Mouse (Mus musculus): ENCODE data around the gene Hdgf.

DNA sequence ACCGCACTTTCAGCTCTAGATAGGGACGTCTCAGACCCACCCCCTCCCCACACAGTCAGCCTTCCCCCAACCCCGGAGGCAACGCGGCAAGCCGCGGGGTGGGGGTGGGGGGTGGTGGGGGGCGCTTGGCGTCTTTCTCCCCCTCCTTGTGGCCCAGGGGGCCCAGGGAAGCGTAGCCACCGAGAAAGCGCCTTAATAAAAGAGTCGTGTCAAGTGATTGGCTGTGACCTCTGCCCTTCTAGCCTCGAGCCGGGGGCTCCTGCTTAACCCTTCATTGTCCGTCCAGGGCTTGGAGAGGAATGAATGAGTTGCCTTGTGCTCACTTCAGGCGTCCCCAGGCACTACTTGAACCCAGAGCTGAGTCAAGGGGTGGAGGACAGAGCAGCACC lies 41.7 kb downstream of the Hdgf start:
- TF ChIP-seq CTCF (IDR thresholded peaks at IDR 0.05; ENCODE audit: low read depth) (no peak), EP300 (IDR thresholded peaks at IDR 0.05; ENCODE audit: low read depth) (no peak)

Measured in liver, postnatal 0 days (tissue).